9 mouse cellular contexts compared by ENCODE assay signal in genomic region chr2:165407700-165408301, GRCm38 (mm10). TPM values are rescaled to one million over a fixed set of nuclear protein-coding genes. Genes with fewer than 3 reads are reported as not detected.
DNase-seq lines count a peak whose midpoint lies in the region; ATAC-seq and TF ChIP-seq lines count a peak whose summit lies in the region.
"Had no signal": no experiment of that assay in that cellular context is flagged by ENCODE, and none has a peak within 500 bp of the region (broad histone marks: within the 10 kb centered on the region; RNA-seq: fewer than 3 reads in every experiment).

No protein-coding gene starts in this region.

- TF ChIP-seq CTCF in heart, postnatal 0 days (IDR thresholded peaks at IDR 0.05; ENCODE audit: low read depth) = peak; percentile 65
- TF ChIP-seq CTCF in olfactory bulb, adult 2 months (IDR thresholded peaks at IDR 0.05; ENCODE audit: insufficient read depth, low read depth, low read length) = peak; percentile 50; the same call in 1 of the 2 replicates

- H3K4me3 ChIP-seq in kidney, embryonic 16.5 days (ENCODE audit: low read length) = no peak overlapping the region
- H3K4me3 ChIP-seq in heart, postnatal 0 days (ENCODE audit: low read depth, low read length) = no peak overlapping the region
- no peak overlapping the region for H3K4me3 ChIP-seq in olfactory bulb, adult 2 months (ENCODE audit: insufficient read depth, low read depth, low read length)
- H3K4me3 ChIP-seq: megakaryocyte, embryonic 14.5 days had no signal

- no peaks in the 10 kb centered on the region for H3K27me3 ChIP-seq in kidney, embryonic 16.5 days (ENCODE audit: insufficient read depth, low read length)
- H3K27me3 ChIP-seq in heart, postnatal 0 days (ENCODE audit: control insufficient read depth, insufficient read depth, low read length) = no peaks in the 10 kb centered on the region

- no peaks in the 10 kb centered on the region for H3K4me1 ChIP-seq in kidney, embryonic 16.5 days (ENCODE audit: insufficient read depth, low read length)
- no peaks in the 10 kb centered on the region for H3K4me1 ChIP-seq in heart, postnatal 0 days (ENCODE audit: control insufficient read depth, insufficient read depth)
- peaks cover 37% of the 10 kb centered on the region for H3K4me1 ChIP-seq in olfactory bulb, adult 2 months (ENCODE audit: control insufficient read depth, insufficient read depth, low read length)

- ATAC-seq in kidney, embryonic 16.5 days (ENCODE audit: low FRiP score, low TSS enrichment) = no peak
- ATAC-seq in heart, postnatal 0 days (ENCODE audit: insufficient read depth, low read depth) = no peak

- no peak overlapping the region for H3K9ac ChIP-seq in kidney, embryonic 16.5 days (replicated peaks; ENCODE audit: low read length)
- no peak overlapping the region for H3K9ac ChIP-seq in heart, postnatal 0 days (replicated peaks; ENCODE audit: low read depth, low read length)

- no peak overlapping the region for H3K27ac ChIP-seq in kidney, embryonic 16.5 days (ENCODE audit: low read length)
- no peak overlapping the region for H3K27ac ChIP-seq in heart, postnatal 0 days (ENCODE audit: low read depth)
- peak overlapping the region; percentile 19; the same call in 1 of the 2 replicates for H3K27ac ChIP-seq in olfactory bulb, adult 2 months (ENCODE audit: insufficient read depth, low read depth, low read length)

- no peak overlapping the region for H3K4me2 ChIP-seq in kidney, embryonic 16.5 days (replicated peaks; ENCODE audit: low read depth, low read length)
- H3K4me2 ChIP-seq in heart, postnatal 0 days (ENCODE audit: low read depth, low read length) = no peak overlapping the region

- H3K36me3 ChIP-seq in kidney, embryonic 16.5 days (ENCODE audit: insufficient read depth, low read length) = no peaks in the 10 kb centered on the region
- H3K36me3 ChIP-seq in heart, postnatal 0 days (replicated peaks; ENCODE audit: control insufficient read depth, insufficient read depth, low read length) = no peaks in the 10 kb centered on the region

- peak; percentile 41 for DNase-seq in kidney, adult 11 months
- DNase-seq in NIH3T3 (ENCODE audit: low read depth) = peak; percentile 91
- peak; percentile 78 to 84 for DNase-seq in cerebellum, postnatal 14 days
- DNase-seq in heart, postnatal 0 days (ENCODE audit: low spot score) = peak; percentile 40
- peak; percentile 66 for DNase-seq in left cerebral cortex, postnatal 4 days
- DNase-seq in thymus, postnatal 4 days = peak; percentile 79

- no peak for TF ChIP-seq EP300 in heart, postnatal 0 days (IDR thresholded peaks at IDR 0.05; ENCODE audit: low read depth)

- TF ChIP-seq POLR2A in olfactory bulb, adult 2 months (IDR thresholded peaks at IDR 0.05; ENCODE audit: insufficient read depth, low read depth, low read length) = no peak

- intact Hi-C loops in left cerebral cortex, postnatal 4 days (cut with DNase I) = no loop called here

- no peaks in the 10 kb centered on the region; the same call in 1 of the 2 replicates for H3K9me3 ChIP-seq in kidney, embryonic 16.5 days (ENCODE audit: low read length)
- H3K9me3 ChIP-seq in heart, postnatal 0 days (replicated peaks; ENCODE audit: control insufficient read depth, low read length) = no peaks in the 10 kb centered on the region

- 48% methylated on average over 10 of the region's 10 CpGs for WGBS in kidney, embryonic 16.5 days
- WGBS in heart, postnatal 0 days = 32% methylated on average over 10 of the region's 10 CpGs
- WGBS in olfactory bulb, adult 2 months = 18% methylated on average over 10 of the region's 10 CpGs

RNA-seq across cellular contexts. Expression of gene Ocstamp, which starts 7.6 kb away (rescaled TPM):
- polyA plus RNA-seq in kidney, embryonic 16.5 days (2015; fragmentation: Nextera tagmentation; extraction: Ambion mirVana) = not detected in 2 replicates
- total RNA-seq in heart, postnatal 0 days (2014; rRNA removed; ENCODE audit: low replicate concordance) = not detected in 2 replicates
- polyA plus RNA-seq in heart, postnatal 0 days (2015; fragmentation: Nextera tagmentation; extraction: Ambion mirVana) = 0.07 TPM in 1 of 2 replicates, not detected in the other
- total RNA-seq in left cerebral cortex, postnatal 4 days (2021) = not detected
- not detected in 2 replicates for polyA plus RNA-seq in olfactory bulb, adult 2 months (2012; ENCODE audit: insufficient read depth, insufficient read length, low replicate concordance, missing spikeins)

RNA-seq across cellular contexts. Expression of gene Zfp334, which starts 19.7 kb away (rescaled TPM):
- 8.7 and 8.9 TPM in 2 replicates for polyA plus RNA-seq in kidney, embryonic 16.5 days (2015; fragmentation: Nextera tagmentation; extraction: Ambion mirVana)
- 2.7 and 3.3 TPM in 2 replicates for total RNA-seq in heart, postnatal 0 days (2014; rRNA removed; ENCODE audit: low replicate concordance)
- polyA plus RNA-seq in heart, postnatal 0 days (2015; fragmentation: Nextera tagmentation; extraction: Ambion mirVana) = 1.4 and 1.6 TPM in 2 replicates
- 10 to 100 TPM; 16.5 TPM for total RNA-seq in left cerebral cortex, postnatal 4 days (2021)
- polyA plus RNA-seq in olfactory bulb, adult 2 months (2012; ENCODE audit: insufficient read depth, insufficient read length, low replicate concordance, missing spikeins) = not detected in 2 replicates

RNA-seq across cellular contexts. Expression of gene Zfp663, which starts 39.3 kb away (rescaled TPM):
- polyA plus RNA-seq in kidney, embryonic 16.5 days (2015; fragmentation: Nextera tagmentation; extraction: Ambion mirVana) = 1.1 and 1.3 TPM in 2 replicates
- not detected in 2 replicates for total RNA-seq in heart, postnatal 0 days (2014; rRNA removed; ENCODE audit: low replicate concordance)
- polyA plus RNA-seq in heart, postnatal 0 days (2015; fragmentation: Nextera tagmentation; extraction: Ambion mirVana) = 0.07 TPM in 1 of 2 replicates, not detected in the other
- 1 to 10 TPM; 4.3 to 5.8 TPM for total RNA-seq in left cerebral cortex, postnatal 4 days (2021)
- not detected in 2 replicates for polyA plus RNA-seq in olfactory bulb, adult 2 months (2012; ENCODE audit: insufficient read depth, insufficient read length, low replicate concordance, missing spikeins)

Comparison
In these comparisons a context has a peak if more than half of its experiments do, and no peak if none do; other contexts are left out.
1. DNase-seq: peak in every context shown above with its lines; median percentile 91 in NIH3T3; 81 in cerebellum, postnatal 14 days; 79 in thymus, postnatal 4 days; 66 in left cerebral cortex, postnatal 4 days; 41 in kidney, adult 11 months; 40 in heart, postnatal 0 days.